Mouse (Mus musculus) embryonic facial prominence, embryonic 11.5 days (tissue): ENCODE measurements around the gene Cntn6. TPM values are rescaled to one million over a fixed set of nuclear protein-coding genes. Genes with fewer than 3 reads are reported as not detected.

Experiments used
- ATAC-seq: fragments of 200-750 bp; cut with Nextera tagmentation; replicated peaks from 2 replicates; pipeline ENCODE4 v1.8.0; 2017; ENCODE audit warnings: low read depth; ENCODE audit not compliant: insufficient number of reproducible peaks, low FRiP score, low TSS enrichment
- DNase-seq: peaks from one replicate; pipeline ENCODE4 v3.0.0-alpha.2; 2015; ENCODE audit warnings: low spot score
- H3K27ac ChIP-seq: fragments of 300-500 bp; sonication (generic); replicated peaks from 2 replicates; pipeline ENCODE4 v1.5.1; 2014; ENCODE audit warnings: mild to moderate bottlenecking, low read depth, low read length, control low read depth
- H3K27me3 ChIP-seq: fragments of 300-500 bp; sonication (generic); 2 replicates; pipeline ENCODE4 v1.6.1; 2014; ENCODE audit warnings: mild to moderate bottlenecking, low read length, moderate library complexity, mixed read lengths; ENCODE audit not compliant: control insufficient read depth, insufficient read depth
- H3K36me3 ChIP-seq: fragments of 300-500 bp; sonication (generic); replicated peaks from 2 replicates; pipeline ENCODE4 v1.6.1; 2014; ENCODE audit warnings: low read depth, mild to moderate bottlenecking, low read length, moderate library complexity, mixed read lengths; ENCODE audit not compliant: control insufficient read depth, insufficient read depth
- H3K4me1 ChIP-seq: fragments of 300-500 bp; sonication (generic); 2 replicates; pipeline ENCODE4 v1.6.1; 2014; ENCODE audit warnings: low read length, mixed read lengths; ENCODE audit not compliant: control insufficient read depth, insufficient read depth
- H3K4me2 ChIP-seq: fragments of 300-500 bp; sonication (generic); 2 replicates; pipeline ENCODE4 v1.6.1; 2014; ENCODE audit warnings: low read depth, mild to moderate bottlenecking, control low read depth, low read length, moderate library complexity
- H3K4me3 ChIP-seq: fragments of 300-500 bp; sonication (generic); 2 replicates; pipeline ENCODE4 v1.5.1; 2014; ENCODE audit warnings: low read depth, low read length, control low read depth
- H3K9ac ChIP-seq: fragments of 300-500 bp; sonication (generic); replicated peaks from 2 replicates; pipeline ENCODE4 v1.6.1; 2014; ENCODE audit warnings: mild to moderate bottlenecking, control low read depth, low read length
- H3K9me3 ChIP-seq: fragments of 300-500 bp; sonication (generic); replicated peaks from 2 replicates; pipeline ENCODE4 v1.6.1; 2016; ENCODE audit warnings: mild to moderate bottlenecking, low read length, inconsistent platforms, mixed read lengths; ENCODE audit not compliant: control insufficient read depth
- WGBS: fragments of 180-500 bp; shearing (Covaris S2); extraction: QIAGEN DNeasy Blood & Tissue Kit; methylation state at CpG from one replicate; pipeline ENCODE4 v1.1.7; 2014; 5-methylcytosine and 5-hydroxymethylcytosine counted together
- polyA plus RNA-seq: library from polyadenylated mRNA; unstranded; fragments of >200 nt; fragmentation: Nextera tagmentation; extraction: Ambion mirVana; gene quantifications from 2 replicates; pipeline ENCODE4 v1.2.1, GENCODE M21; 2014

Cntn6 gene
- polyA plus RNA-seq, 1 experiment from 2014 or later: 1.9 TPM

DNA sequence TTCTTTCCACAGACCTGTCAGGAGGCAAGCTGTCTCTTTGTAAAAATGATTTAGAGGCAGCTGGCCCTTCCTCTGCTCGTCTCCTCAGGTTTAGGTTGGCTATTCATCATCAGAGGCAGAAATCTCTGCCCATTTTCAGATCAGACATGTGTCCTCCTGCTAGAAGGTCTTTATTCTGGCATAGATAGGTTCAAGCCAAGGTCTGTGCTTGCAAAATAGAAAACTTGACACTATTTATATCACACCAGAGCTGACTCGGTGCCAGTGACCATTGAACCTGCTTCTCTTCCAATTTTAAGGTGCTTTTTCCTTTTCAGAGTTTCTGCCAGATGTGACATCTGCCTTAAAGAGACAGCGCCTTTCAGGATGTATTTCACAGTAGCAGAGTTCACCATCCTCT is 95.4 kb downstream of the Cntn6 start:
- DNase-seq (no peak), ATAC-seq (no peak)
- H3K4me2 ChIP-seq: no peak overlapping the region
- no peak overlapping the region for H3K27ac ChIP-seq
- 68% methylated on average over 3 of the region's 3 CpGs for WGBS
- H3K4me1 ChIP-seq: no peaks in the 10 kb centered on the region
- H3K9ac ChIP-seq: no peak overlapping the region
- H3K36me3 ChIP-seq: no peaks in the 10 kb centered on the region
- no peaks in the 10 kb centered on the region for H3K9me3 ChIP-seq
- no peak overlapping the region for H3K4me3 ChIP-seq
- no peaks in the 10 kb centered on the region for H3K27me3 ChIP-seq

- no peaks in the 10 kb centered on the region for H3K9me3 ChIP-seq
- no peak overlapping the region for H3K4me2 ChIP-seq
- WGBS: 85% methylated on average over 2 of the region's 2 CpGs
These were observed 108.3 kb downstream of the Cntn6 start for GRCm38 (mm10) chr6:104600838-104601397.

GRCm38 (mm10) chr6:104602894-104603293 is 110.3 kb downstream of the Cntn6 start:
- Histone ChIP-seq H3K4me2 (no peak overlapping the region), H3K27ac (no peak overlapping the region), H3K4me3 (no peak overlapping the region), H3K4me1 (no peaks in the 10 kb centered on the region), H3K27me3 (no peaks in the 10 kb centered on the region), H3K36me3 (no peaks in the 10 kb centered on the region), H3K9ac (no peak overlapping the region), H3K9me3 (no peaks in the 10 kb centered on the region)
- ATAC-seq (no peak), DNase-seq (no peak)

More at GRCm38 (mm10) chr6:104600838-104601397, 108.3 kb downstream of the Cntn6 start:
- Histone ChIP-seq H3K4me3 (no peak overlapping the region), H3K4me1 (no peaks in the 10 kb centered on the region), H3K27ac (no peak overlapping the region), H3K36me3 (no peaks in the 10 kb centered on the region), H3K27me3 (no peaks in the 10 kb centered on the region), H3K9ac (no peak overlapping the region)
- DNase-seq (no peak), ATAC-seq (no peak)

- ATAC-seq: no peak
- Histone ChIP-seq H3K4me1 (no peaks in the 10 kb centered on the region), H3K9ac (no peak overlapping the region), H3K4me2 (no peak overlapping the region), H3K9me3 (no peaks in the 10 kb centered on the region), H3K27me3 (no peaks in the 10 kb centered on the region), H3K4me3 (no peak overlapping the region), H3K27ac (no peak overlapping the region), H3K36me3 (no peaks in the 10 kb centered on the region)
- DNase-seq: no peak
- 78% methylated on average over 4 of the region's 4 CpGs for WGBS
These were observed 110.8 kb downstream of the Cntn6 start for GRCm38 (mm10) chr6:104603371-104603770.

GRCm38 (mm10) chr6:104605214-104605613 is 112.6 kb downstream of the Cntn6 start:
- no peak for DNase-seq
- Histone ChIP-seq H3K27ac (no peak overlapping the region), H3K27me3 (no peaks in the 10 kb centered on the region), H3K9me3 (no peaks in the 10 kb centered on the region), H3K4me3 (no peak overlapping the region), H3K4me2 (no peak overlapping the region), H3K9ac (no peak overlapping the region), H3K4me1 (no peaks in the 10 kb centered on the region), H3K36me3 (no peaks in the 10 kb centered on the region)
- 45% methylated on average over 3 of the region's 3 CpGs for WGBS
- ATAC-seq: no peak

- WGBS: 76% methylated on average over 3 of the region's 3 CpGs
These were observed 160.9 kb downstream of the Cntn6 start for GRCm38 (mm10) chr6:104653518-104653917.

DNA sequence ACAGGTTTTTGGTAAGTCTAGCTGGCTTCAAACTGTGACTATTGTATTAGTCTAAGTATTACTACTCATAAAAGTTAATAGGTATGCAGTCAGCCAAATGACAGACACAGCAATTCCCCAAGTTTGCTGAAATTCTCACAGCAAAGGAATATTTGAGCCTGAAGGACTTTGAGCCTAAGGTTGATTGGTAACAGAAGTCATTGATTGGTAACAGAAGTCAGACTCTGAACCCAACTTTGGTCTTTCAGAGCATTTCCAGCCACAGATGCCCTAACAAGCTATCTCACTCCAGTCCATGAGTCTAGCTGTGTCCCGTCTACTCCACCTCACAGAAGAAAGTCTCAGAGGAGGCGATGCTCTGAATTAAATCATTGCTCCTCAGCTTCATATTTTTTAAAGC is 176.1 kb downstream of the Cntn6 start:
- no peaks in the 10 kb centered on the region for H3K4me1 ChIP-seq
- no peak overlapping the region for H3K4me3 ChIP-seq
- H3K27me3 ChIP-seq: no peaks in the 10 kb centered on the region
- peak; percentile 50 for DNase-seq
- H3K36me3 ChIP-seq: no peaks in the 10 kb centered on the region
- WGBS: 67% methylated on average over 2 of the region's 2 CpGs
- H3K9me3 ChIP-seq: no peaks in the 10 kb centered on the region
- H3K27ac ChIP-seq: no peak overlapping the region
- ATAC-seq: no peak
- no peak overlapping the region for H3K4me2 ChIP-seq
- H3K9ac ChIP-seq: no peak overlapping the region

More at GRCm38 (mm10) chr6:104653518-104653917, 160.9 kb downstream of the Cntn6 start:
- H3K27me3 ChIP-seq: no peaks in the 10 kb centered on the region
- no peak for DNase-seq
- H3K4me1 ChIP-seq: no peaks in the 10 kb centered on the region
- H3K36me3 ChIP-seq: no peaks in the 10 kb centered on the region
- H3K4me2 ChIP-seq: no peak overlapping the region
- no peak overlapping the region for H3K9ac ChIP-seq
- no peaks in the 10 kb centered on the region for H3K9me3 ChIP-seq
- no peak overlapping the region for H3K4me3 ChIP-seq
- H3K27ac ChIP-seq: no peak overlapping the region
- ATAC-seq: no peak

DNA sequence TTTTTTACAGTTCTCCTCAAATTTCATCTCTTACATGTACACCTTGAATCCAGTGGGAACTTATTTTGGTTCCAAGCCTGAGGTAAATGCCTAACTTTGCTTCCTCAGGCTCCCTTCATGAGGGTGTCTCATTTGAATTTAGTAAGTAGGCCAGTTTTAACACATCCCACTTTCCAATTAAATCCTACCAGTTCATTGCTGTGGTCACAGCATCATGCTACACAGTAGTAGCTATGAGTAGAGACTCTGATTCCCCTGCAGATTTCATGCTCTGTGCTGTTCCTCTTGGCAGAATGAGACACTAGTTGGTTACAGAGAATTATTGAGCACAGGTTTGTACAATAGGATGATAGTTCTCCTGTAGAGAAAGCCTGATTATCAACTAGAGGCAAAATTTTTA is 181.7 kb downstream of the Cntn6 start:
- ATAC-seq: no peak
- H3K27me3 ChIP-seq: no peaks in the 10 kb centered on the region

More for the DNA sequence above, 181.7 kb downstream of the Cntn6 start:
- no peaks in the 10 kb centered on the region for H3K9me3 ChIP-seq
- H3K9ac ChIP-seq: no peak overlapping the region
- H3K27ac ChIP-seq: no peak overlapping the region
- H3K4me1 ChIP-seq: no peaks in the 10 kb centered on the region
- H3K4me3 ChIP-seq: no peak overlapping the region
- no peak overlapping the region for H3K4me2 ChIP-seq
- no peak for DNase-seq
- H3K36me3 ChIP-seq: no peaks in the 10 kb centered on the region
